Mouse (Mus musculus) skeletal muscle tissue, adult 2 months (tissue): ENCODE measurements around the gene Lpp.
A peak's percentile ranks its signal among the peaks of the same experiment; 100 is the strongest.

Source experiments
- DNase-seq: peaks from one replicate; pipeline ENCODE4 v3.0.0-alpha.2; 2012; ENCODE audit warnings: low read depth, low spot score

Lpp gene

GRCm38 (mm10) chr16:24624335-24624734 lies 231.0 kb downstream of the Lpp start:
- peak; percentile 18 for DNase-seq

DNA sequence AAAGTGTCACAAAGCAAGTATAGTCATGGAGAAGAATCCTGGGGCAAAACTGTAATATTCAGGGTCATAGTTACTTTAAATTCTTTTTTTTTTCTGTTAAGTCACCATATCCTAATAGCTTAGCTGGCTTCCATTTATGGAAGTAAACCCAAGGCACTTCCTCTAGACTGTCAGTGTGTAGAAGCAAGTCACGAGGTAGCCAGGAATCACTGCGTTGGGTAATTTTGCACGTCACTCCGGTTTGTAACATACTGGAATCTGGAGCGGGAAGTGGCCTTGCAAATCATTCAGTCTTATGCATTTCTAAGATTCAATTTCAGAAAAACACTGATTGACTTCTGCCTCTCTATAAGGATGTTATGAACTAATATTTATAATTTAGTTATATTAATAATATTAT lies 232.3 kb downstream of the Lpp start:
- peak; percentile 38 for DNase-seq

DNA sequence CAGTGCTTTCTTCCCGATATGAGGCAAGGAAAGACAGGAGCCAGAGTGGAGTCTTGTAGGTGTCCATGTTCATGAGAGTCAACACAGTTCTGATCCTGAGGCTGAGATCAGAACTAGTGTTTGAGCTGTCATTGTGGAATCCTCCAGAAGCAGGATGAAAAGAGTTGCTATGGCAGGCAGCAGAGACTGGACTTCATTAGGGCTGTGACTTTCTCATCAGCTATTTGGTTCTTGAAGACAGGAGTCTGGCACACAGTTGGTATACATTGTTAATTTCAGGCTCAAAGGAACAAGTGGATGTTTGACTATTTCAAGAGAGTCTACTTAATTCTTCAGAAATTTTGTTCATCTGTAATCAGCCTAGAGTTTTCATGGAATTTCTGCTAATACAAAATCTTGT lies 235.5 kb downstream of the Lpp start:
- DNase-seq = no peak

DNA sequence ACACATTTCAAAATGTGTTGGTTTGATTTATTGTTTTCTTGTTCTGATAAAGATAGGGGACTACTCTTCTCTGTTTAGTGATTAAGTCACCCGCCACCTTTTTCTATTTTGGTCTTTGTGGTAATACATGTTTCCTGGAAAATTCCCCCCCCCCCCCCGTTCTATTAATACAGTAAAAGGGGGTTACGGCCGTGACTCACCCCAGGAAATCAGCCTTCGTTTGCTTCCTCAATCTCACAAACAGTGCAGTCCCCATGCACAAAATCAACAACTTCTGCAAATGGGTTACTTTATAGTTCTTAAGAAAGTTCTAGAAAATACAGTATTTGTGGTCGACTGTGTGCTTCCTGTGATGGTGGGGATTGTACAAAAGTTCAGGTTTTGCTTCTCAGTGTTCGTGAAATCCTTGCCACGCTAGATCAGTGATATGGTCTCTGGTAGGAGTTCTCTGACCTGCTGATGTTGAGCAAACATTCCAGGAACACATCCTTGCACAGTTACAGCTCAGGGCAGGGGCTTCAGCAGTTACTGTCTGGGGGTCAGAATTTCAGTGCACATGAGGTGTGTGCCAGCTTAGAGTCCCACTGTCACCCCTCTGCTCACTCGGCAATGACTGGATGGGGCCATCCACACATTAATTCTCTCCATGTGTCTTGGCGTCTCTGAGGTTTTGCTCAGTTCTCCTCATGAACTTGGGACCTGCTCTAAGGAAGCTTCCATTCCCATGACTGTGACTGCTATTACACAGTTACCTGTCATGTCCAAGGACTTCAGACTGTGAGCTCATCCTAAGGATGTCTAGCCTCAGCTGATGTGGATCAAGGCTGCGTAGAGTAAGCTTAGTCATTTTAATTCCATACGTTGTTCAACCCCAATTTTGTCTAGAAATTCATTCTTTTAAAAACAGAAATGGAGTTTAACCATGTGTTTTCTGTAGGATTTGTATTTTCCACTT lies 236.2 kb downstream of the Lpp start:
- DNase-seq = peak; percentile 44

DNA sequence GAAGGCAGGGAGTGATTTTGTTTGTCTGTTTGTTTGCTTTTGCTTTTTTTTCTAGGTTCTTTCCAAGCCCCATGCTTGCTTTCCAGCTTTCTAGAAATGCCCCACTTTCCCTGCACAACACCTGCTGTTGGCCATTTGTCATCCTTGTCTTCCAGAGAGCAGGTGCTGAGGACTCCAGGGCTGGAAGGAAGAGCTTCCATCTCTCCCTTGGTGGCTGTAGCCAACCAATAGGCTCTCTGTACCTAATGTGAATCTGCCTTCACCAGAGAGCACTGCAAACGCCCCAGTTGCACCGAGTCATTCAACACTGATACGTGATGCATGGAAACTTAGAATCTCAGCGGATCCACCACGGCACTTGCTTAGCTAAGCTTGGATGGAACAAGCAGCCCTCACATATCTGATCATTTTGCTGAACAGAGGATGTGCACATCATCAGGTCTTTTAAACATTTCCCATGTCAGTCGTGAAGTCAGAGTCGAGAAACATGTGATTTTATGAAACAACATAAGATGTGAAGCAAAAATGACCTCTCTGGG lies 242.1 kb downstream of the Lpp start:
- no peak for DNase-seq

GRCm38 (mm10) chr16:24636894-24637293 lies 243.6 kb downstream of the Lpp start:
- DNase-seq = no peak

DNA sequence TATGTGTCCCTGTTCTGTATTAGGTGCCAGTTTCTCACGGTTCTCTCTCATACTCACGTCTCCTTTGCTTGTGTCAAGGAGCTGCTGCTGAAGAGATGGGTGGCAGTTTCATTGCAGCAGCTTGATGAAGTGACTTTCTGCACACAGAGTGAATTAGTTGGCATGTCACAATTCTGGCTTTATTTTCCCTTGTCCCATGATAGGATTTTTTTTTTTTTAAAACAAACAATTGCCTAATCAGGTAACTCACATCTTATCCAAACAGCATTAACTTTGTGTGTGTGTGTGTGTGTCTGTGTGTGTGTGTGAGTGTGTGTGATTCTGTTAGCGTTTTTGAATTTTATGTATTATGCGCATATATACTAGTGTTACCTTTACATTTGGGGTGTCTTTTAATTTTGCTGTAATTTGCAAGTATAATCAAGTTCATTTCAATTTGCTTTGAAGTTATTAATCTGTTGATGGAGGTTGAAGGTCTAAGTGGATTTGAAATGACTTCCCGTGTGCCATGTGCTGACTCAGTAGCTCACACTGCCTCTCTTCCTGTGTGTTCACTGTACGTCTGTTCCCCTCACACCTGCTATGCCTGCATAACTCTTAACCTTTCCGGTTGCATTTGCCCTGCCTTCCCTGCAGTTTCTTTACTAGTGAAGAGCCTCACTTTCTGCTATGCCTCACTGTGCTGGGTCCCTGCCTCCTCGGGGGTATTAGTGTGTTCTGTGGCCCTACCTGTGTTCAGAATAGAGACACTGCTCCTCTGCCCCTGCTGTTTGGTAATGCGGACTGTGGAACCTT lies 247.9 kb downstream of the Lpp start:
- DNase-seq = no peak

- DNase-seq = no peak
Measured at GRCm38 (mm10) chr16:24643024-24643635, 249.8 kb downstream of the Lpp start.

- no peak for DNase-seq
Measured at GRCm38 (mm10) chr16:24644154-24644553, 250.8 kb downstream of the Lpp start.

DNA sequence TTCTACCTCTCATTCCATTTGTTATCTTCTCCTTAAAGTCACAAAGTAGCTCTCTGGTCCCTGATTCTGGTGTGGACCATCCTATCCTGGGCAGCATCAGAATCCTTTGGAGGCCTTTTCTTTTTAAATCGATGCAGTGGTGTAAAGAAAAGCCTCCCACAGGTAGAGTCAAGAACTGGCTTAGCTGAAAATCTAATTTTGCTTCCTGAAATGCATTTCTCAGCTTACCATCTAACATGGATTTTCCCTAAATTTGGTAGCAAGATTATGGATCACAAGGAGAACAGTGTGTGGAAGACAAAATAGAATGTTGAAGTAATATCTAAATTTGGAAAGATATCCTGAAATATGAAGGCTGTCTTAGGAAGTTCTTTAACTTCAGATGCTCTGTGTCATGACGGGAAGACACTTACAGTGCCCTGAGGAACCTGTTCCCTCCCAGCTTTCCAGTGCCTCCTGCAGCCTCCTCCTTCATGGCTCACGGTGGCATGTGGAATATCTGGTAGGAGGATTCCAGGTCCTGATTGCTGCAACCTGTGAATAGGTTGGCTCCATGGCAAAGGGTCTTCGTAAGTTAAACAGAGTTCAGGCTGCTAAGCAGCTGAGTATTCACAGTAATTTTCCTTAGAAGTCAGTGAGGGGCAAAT lies 251.6 kb downstream of the Lpp start:
- no peak for DNase-seq

DNA sequence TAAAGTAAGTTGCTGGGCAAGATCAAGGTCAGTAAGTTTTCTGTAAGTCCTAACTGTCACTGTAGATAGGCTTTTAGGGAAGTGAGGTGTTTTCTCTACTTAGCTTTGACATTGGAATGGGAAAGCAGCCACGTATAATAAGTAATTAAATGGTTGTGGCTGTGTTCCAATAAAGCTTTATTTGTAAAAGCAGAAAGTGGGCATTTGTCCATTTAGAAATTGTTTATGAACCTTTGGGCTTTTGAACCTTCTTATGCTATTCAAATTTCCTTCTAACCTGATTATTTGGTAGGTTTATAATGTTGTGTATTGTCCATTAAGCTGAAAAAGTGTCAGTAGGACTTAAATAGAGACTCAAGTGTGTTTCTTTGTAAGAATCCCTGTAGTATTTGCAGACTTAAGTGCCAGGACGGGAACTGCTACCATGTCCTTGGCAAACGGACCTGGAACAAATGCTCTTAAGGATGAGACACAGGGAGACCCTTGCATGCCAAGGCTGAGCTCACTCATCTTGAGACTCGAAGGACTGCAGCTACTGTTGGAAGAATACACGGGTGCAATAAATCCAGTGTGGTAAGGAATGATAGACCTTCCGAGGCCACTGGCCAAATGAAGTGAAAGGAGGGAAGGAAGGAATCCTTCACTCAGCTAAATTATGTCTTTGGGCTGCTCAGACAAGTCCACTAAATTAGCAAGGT lies 252.7 kb downstream of the Lpp start:
- DNase-seq = peak; percentile 49

GRCm38 (mm10) chr16:24651655-24652654 lies 258.6 kb downstream of the Lpp start:
- no peak for DNase-seq

- DNase-seq = no peak
Measured at GRCm38 (mm10) chr16:24653041-24653440, 259.7 kb downstream of the Lpp start.

DNA sequence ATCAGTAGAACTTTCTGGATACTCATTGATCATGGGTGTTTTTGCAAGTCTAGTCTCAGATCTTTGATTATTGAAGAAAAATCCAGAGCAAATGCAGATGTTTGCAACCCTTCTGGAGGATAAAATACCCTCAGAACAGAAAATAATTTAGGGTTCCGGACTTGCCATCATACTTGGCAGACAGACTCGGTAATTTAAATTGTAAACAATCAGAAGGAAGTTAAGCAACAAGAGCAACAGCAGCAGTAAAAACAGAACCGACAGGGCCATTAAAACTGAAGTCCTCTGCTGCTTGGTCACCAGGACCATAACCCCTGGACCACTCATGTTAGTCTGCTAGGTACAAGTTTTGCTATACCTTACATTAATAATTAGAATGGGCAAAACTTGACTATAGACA lies 261.8 kb downstream of the Lpp start:
- no peak for DNase-seq

- no peak for DNase-seq
Measured at GRCm38 (mm10) chr16:24656026-24656425, 262.7 kb downstream of the Lpp start.

- DNase-seq = no peak
Measured at GRCm38 (mm10) chr16:24656752-24657151, 263.4 kb downstream of the Lpp start.

DNA sequence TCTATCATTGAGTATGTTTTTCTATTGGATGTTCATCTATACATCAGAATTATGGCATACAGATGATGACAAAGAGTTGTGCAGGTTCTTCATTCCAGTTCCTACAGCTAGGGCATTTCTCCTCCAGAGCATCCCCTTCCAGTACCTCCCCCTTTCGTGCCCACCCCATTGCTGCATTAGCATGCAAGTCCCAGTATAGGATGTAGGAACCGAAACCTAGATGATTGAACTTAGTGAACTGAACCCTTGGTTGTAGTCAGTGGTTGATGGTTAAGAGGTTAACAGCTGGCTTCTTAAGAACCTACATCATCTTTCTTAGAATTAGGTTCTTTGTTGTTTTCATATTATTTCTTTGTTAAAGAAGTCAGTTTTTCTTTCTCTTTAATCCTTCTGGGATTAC lies 265.7 kb downstream of the Lpp start:
- DNase-seq = no peak

GRCm38 (mm10) chr16:24664131-24664530 lies 270.8 kb downstream of the Lpp start:
- DNase-seq = no peak

DNA sequence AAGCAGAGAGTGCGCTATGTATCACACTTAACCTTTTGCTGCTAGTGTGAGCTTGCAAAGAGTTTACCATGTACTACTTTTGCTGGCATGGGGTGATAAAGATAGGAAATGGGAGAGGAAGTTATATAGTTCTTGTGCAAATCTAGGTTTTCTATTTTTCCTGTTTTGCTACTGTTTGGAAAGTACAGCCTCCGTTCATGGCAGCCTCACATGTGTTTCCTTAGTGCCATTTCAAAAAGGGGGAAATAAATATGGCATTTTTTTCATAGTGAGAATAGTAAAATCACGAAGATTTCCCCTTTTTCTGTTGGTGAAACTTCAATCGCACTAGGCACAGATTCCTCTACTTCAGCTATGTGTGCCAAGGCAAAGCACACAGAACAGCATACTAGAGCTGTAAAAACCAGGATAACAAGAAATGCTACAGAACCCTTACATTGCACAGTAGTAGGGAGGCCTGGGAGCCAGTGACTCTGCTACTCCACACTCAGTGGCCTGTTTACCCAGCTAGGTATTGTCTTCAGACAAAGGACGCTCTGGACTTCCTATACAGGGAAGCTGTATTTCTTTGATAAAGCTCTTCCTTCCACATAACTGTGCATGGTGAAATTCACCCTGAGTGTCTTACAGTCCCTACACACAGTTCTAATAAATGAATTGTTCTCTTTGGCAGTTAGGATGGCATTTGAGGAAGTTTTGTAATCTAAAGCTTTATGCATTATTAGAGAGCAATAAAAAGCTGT lies 276.6 kb downstream of the Lpp start:
- no peak for DNase-seq
